Mouse (Mus musculus) C2C12 (cell line): ENCODE measurements at regions not wholly inside any gene's neighbourhood (a gene's known extent, or its start where the extent isn't known, plus 50 kb on each side); places are given as distances from the start of the nearest gene placed in this dataset.

Experiments used
- CEBPB ChIP-seq: IDR thresholded peaks from one replicate; pipeline ENCODE4 v1.6.1; 2011; ENCODE audit warnings: low read depth, mild to moderate bottlenecking, control low read depth, moderate library complexity
- CTCF ChIP-seq: IDR thresholded peaks from one replicate; pipeline ENCODE4 v1.5.1; 2011; ENCODE audit not compliant: control insufficient read depth, insufficient read depth, insufficient read length
- MAX ChIP-seq: IDR thresholded peaks from one replicate; pipeline ENCODE4 v1.6.1; 2011; ENCODE audit warnings: mild to moderate bottlenecking, control low read depth
- USF1 ChIP-seq: IDR thresholded peaks from one replicate; pipeline ENCODE4 v1.6.1; 2011; ENCODE audit warnings: low read depth, mild to moderate bottlenecking, control low read depth, moderate library complexity

GRCm38 (mm10) chr15:7514743-7515273, 116.6 kb upstream of the Egflam start:
- TF ChIP-seq CTCF (no peak), CEBPB (no peak), MAX (no peak), USF1 (no peak)
